Mouse (Mus musculus) yolk sac, embryonic 10.5 days (tissue): Measurements from ENCODE around the gene Slc17a7.

Experiments
- DNase-seq: peaks from one replicate; pipeline ENCODE4 v3.0.0-alpha.2; 2017; ENCODE audit warnings: low spot score

Slc17a7 gene

DNA sequence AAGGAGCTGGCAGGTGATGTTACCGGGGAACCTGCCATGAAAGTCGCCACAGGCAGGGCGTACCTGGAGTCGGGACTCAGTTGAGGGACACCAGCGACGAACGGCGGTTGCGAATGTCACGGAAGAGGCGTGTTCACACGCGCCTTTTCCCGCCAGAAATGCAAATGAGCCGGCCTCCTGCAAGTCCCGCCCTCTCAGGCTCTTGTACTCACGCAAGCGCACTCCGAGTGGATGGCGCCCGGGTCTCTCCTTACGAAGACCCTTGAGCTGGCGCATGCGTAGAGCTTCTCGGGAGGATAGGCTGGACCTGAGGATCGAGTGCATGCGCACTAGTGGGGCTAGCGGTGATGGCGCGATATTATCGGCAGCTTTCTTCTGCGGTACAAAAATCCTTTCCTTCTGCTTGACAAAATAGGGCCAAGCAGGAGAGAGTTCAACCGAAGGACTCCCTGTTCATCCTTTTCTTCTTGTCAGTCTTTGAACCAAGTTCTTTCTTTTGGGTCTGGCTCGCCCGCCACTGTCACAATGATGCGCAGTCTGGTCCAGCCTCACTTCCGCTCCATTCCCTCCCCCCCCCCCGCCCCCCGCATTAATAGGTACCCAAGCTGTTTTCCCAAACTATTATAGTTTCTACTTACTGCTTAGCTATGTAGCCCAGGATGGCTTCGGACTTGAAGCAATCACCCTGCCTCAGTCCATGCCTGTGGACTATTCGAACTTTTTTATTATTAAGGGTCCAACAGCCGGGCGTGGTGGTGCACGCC, 40.8 kb downstream of the Slc17a7 start, which contains the start of gene Ccdc155:
Ccdc155 (minus strand) TSS at position 513 of the 764 bp plus-strand sequence.
- DNase-seq: peak; percentile 96

DNA sequence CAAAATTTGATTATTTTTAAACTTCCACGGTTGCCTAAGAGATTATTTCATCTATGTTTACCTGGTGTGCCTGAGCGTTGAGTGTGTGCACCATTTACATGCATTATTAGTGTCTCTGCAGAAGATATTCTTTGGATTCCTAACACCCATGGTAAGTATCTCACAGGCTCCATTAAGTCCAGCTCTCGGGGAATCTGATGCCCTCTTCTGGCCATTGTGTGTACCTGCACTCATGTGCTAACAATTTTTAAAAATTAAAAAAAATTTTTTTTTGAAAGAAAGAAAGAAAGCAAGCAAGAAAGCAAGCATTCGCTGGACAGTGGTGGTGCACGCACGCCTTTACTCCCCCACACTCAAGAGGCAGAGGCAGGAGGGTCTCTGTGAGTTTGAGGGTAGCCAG, 44.5 kb downstream of the Slc17a7 start:
- no peak for DNase-seq

DNA sequence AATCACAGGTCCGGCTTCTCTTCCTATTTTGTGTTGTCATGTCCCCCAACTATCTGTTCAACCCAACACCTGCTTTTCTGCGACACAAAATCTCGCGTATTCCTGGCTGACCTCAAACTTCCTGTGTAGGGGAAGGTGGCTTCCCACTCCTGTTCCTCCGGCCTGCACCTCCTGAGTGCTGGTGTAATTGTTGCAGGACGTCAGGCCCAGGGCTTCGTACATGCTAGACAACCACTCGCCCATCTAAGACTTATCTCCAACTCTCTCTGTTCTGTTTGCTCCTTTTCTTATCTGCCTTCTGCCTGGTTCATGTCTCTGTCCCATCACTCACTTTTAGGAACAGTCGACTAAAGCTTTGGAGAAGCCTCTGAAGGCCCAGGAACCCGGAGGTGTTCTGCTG, 47.3 kb downstream of the Slc17a7 start:
- no peak for DNase-seq

DNA sequence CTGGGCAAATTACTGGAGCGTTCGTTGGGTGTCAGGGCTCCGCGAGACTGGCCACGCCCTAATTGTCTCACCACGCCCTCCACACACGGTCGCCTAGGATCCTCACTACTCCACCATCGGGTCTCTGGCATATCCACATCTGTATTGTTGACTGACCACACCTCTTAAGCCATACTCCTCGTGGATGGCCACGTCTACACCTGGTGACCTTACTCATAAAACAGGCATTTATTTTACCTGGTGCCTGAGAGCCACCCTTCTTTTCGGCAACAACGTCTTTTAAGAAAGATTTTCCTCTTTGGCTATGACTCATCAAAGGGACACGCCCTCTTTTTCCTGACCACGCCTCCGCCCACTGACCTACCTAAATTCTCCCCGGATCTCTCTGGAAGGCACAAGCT, 48.1 kb downstream of the Slc17a7 start, which contains the start of gene Dkkl1:
Dkkl1 (minus strand) TSS at position 297 of the 401 bp plus-strand sequence.
- no peak for DNase-seq

DNA sequence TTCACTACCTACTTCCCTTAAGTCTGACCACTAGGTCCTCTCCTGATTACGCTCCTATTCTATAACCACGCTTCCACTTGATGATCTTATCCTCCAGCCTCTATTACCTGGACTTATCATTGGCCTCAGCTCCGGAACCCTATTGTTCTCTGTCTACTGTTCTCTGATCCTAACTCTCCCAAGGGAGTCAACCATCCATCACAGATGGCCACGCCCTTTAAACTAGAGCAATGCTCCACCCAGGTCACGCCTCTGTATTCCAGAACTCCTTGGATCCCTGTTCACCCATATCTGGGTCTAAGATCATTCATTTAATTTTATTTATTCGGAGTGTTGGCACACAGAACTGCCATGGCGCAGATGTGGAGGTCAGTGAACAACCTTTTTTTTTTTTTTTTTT, 48.6 kb downstream of the Slc17a7 start:
- no peak for DNase-seq

GRCm38 (mm10) chr7:45213708-45214107, 50.0 kb downstream of the Slc17a7 start:
- DNase-seq: no peak

DNA sequence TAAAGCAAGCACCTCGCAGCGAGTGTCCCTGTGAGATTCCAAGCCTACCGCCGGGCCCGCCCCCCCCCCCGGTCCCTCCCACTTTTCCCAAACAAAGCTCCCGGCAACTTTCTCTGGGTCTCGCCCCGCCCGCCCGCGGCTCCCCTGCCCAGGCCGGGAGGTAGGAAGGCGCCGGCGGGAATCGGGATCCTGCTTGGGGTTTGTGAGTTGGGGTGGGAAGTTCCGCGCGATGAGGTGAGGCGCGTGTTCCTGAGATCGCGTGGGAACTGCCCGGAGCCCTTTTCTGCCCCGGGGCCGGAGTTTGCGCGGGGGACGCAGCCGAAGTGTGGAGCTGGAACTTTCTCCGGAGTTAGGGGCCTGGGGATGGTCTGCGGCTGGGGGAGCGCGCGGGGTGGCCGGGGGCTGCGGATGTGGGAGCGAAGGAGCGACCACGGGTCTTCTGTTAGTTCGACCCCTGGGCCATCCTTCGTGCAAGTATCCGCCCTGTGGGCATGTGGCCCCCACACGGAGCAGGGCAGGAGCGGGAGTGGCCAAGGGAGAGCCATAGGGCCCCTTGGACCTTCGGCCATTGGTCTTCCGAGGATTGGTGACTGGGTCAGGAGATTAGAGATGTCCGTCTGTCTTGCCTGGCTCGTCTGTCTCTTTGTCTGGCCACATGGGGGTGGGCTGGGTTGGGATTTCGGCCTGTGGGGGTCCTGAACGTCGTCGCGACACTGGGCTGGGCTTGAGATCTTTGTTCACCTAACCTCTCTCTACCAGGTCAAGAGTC, 52.1 kb downstream of the Slc17a7 start, which contains the start of gene Tead2:
Tead2 (plus strand) TSS at position 81 of the 769 bp plus-strand sequence.
- DNase-seq: peak; percentile 74

DNA sequence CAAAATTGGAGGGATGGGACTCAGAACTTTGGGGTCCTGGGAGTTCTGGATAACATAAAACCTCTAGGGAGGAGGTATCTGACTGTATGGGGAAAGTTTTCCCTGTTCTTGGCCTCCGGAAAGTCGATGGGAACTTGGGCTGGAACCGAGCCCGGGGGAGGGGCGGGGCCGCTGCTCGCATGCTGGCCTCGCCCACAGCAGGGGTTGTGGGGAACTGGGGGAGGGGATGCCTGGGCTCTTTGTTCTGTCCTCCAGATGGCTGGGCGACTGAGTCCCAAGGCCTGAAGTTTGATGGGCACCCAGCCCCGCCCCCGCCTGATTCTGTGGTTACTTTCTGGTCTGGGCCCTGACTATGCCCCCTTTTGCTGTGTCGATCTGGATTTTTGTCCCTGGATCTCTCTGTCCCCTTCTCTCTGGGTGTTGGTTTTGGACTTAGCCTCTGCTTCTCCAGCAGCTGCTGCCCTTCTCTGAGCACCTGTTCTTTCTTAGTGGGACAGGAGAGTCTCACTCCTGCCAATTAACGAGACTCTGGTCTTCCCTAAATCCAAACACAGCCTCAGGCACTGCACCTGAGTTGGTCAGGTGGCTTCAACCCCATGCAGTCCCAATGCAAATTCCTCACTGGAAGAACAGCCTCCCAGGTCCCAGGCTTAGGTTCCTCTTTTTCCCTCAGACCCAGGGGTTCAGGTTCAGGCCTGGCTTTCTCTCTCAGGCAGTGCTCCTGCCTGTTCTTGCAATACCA, 52.9 kb downstream of the Slc17a7 start:
- DNase-seq: peak; percentile 74

- DNase-seq: no peak
Observed at GRCm38 (mm10) chr7:45221680-45222079, 57.9 kb downstream of the Slc17a7 start.

- DNase-seq: no peak
Observed at GRCm38 (mm10) chr7:45224826-45225225, 61.1 kb downstream of the Slc17a7 start.
